Mouse (Mus musculus) liver, embryonic 12.5 days (tissue): ENCODE measurements around the gene Foxp1. TPM values are rescaled to one million over a fixed set of nuclear protein-coding genes. Genes with fewer than 3 reads are reported as not detected.

Source experiments
- ATAC-seq: fragments of 200-750 bp; cut with Nextera tagmentation; 2 replicates; pipeline ENCODE4 v1.8.0; 2017; ENCODE audit warnings: moderate number of reproducible peaks, mild to moderate bottlenecking, moderate library complexity
- H3K27ac ChIP-seq: fragments of 300-500 bp; sonication (generic); 2 replicates; pipeline ENCODE4 v1.5.1; 2016; ENCODE audit warnings: mild to moderate bottlenecking
- H3K27me3 ChIP-seq: fragments of 300-500 bp; sonication (generic); replicated peaks from 2 replicates; pipeline ENCODE4 v1.6.1; 2016; ENCODE audit warnings: mild to moderate bottlenecking, moderate library complexity
- H3K36me3 ChIP-seq: fragments of 300-500 bp; sonication (generic); 2 replicates; pipeline ENCODE4 v1.6.1; 2016; ENCODE audit warnings: mild to moderate bottlenecking, moderate library complexity
- H3K4me1 ChIP-seq: fragments of 300-500 bp; sonication (generic); 2 replicates; pipeline ENCODE4 v1.6.1; 2016
- H3K4me2 ChIP-seq: fragments of 300-500 bp; sonication (generic); 2 replicates; pipeline ENCODE4 v1.6.1; 2016; ENCODE audit warnings: mild to moderate bottlenecking, moderate library complexity
- H3K4me3 ChIP-seq: fragments of 300-500 bp; sonication (generic); 2 replicates; pipeline ENCODE4 v1.5.1; 2016; ENCODE audit warnings: mild to moderate bottlenecking, moderate library complexity
- H3K9ac ChIP-seq: fragments of 300-500 bp; sonication (generic); 2 replicates; pipeline ENCODE4 v1.6.1; 2016; ENCODE audit warnings: mild to moderate bottlenecking, moderate library complexity
- H3K9me3 ChIP-seq: fragments of 300-500 bp; sonication (generic); replicated peaks from 2 replicates; pipeline ENCODE4 v1.6.1; 2016; ENCODE audit warnings: mild to moderate bottlenecking, moderate library complexity
- WGBS: fragments of 180-500 bp; shearing (Covaris S2); methylation state at CpG from one replicate; pipeline ENCODE4 v1.1.7; 2016; ENCODE audit not compliant: insufficient replicate concordance; 5-methylcytosine and 5-hydroxymethylcytosine counted together
- polyA plus RNA-seq: library from polyadenylated mRNA; unstranded; fragments of >200 nt; fragmentation: Nextera tagmentation; extraction: Ambion mirVana; gene quantifications from 2 replicates; pipeline ENCODE4 v1.2.1, GENCODE M21; 2016

Foxp1 gene
- polyA plus RNA-seq, 1 experiment from 2014 or later: 25.5 TPM

GRCm38 (mm10) chr6:99187914-99188313, 334.6 kb downstream of the Foxp1 start:
- Histone ChIP-seq H3K9me3 (no peaks in the 10 kb centered on the region), H3K4me2 (no peak overlapping the region), H3K36me3 (no peaks in the 10 kb centered on the region), H3K4me1 (peaks cover 25% of the 10 kb centered on the region), H3K27me3 (no peaks in the 10 kb centered on the region), H3K27ac (no peak overlapping the region), H3K4me3 (no peak overlapping the region), H3K9ac (no peak overlapping the region)
- no peak for ATAC-seq
- 44% methylated on average over 3 of the region's 3 CpGs for WGBS

GRCm38 (mm10) chr6:99187415-99187814, 335.1 kb downstream of the Foxp1 start:
- Histone ChIP-seq H3K9me3 (no peaks in the 10 kb centered on the region), H3K27me3 (no peaks in the 10 kb centered on the region), H3K27ac (no peak overlapping the region), H3K36me3 (no peaks in the 10 kb centered on the region), H3K4me3 (no peak overlapping the region), H3K4me1 (peaks cover 25% of the 10 kb centered on the region), H3K4me2 (no peak overlapping the region), H3K9ac (no peak overlapping the region)
- no peak for ATAC-seq
- 49% methylated on average over 2 of the region's 2 CpGs for WGBS

GRCm38 (mm10) chr6:99186569-99186968, 336.0 kb downstream of the Foxp1 start:
- no peaks in the 10 kb centered on the region for H3K27me3 ChIP-seq
- no peak overlapping the region for H3K27ac ChIP-seq
- WGBS: 70% methylated on average over 7 of the region's 7 CpGs
- H3K4me1 ChIP-seq: peaks cover 22% of the 10 kb centered on the region
- no peak overlapping the region for H3K4me2 ChIP-seq
- no peak overlapping the region for H3K4me3 ChIP-seq
- H3K9ac ChIP-seq: no peak overlapping the region
- H3K9me3 ChIP-seq: no peaks in the 10 kb centered on the region
- no peak for ATAC-seq
- H3K36me3 ChIP-seq: no peaks in the 10 kb centered on the region

GRCm38 (mm10) chr6:99185797-99186196, 336.7 kb downstream of the Foxp1 start:
- WGBS: 47% methylated on average over 2 of the region's 2 CpGs
- Histone ChIP-seq H3K4me3 (no peak overlapping the region), H3K4me1 (peaks cover 16% of the 10 kb centered on the region), H3K36me3 (no peaks in the 10 kb centered on the region), H3K27me3 (no peaks in the 10 kb centered on the region), H3K4me2 (no peak overlapping the region), H3K9me3 (no peaks in the 10 kb centered on the region), H3K9ac (no peak overlapping the region), H3K27ac (no peak overlapping the region)
- 0 out of 2 replicates have a peak, but pooled peaks have one; percentile 27 for ATAC-seq

GRCm38 (mm10) chr6:99184051-99184450, 338.5 kb downstream of the Foxp1 start:
- peaks cover 16% of the 10 kb centered on the region for H3K4me1 ChIP-seq
- no peak overlapping the region for H3K4me2 ChIP-seq
- WGBS: 71% methylated on average over 5 of the region's 5 CpGs
- H3K4me3 ChIP-seq: no peak overlapping the region
- no peaks in the 10 kb centered on the region for H3K27me3 ChIP-seq
- no peaks in the 10 kb centered on the region for H3K36me3 ChIP-seq
- no peak overlapping the region for H3K27ac ChIP-seq
- ATAC-seq: no peak
- no peak overlapping the region for H3K9ac ChIP-seq
- H3K9me3 ChIP-seq: no peaks in the 10 kb centered on the region

- H3K27ac ChIP-seq: no peak overlapping the region
- no peak overlapping the region for H3K4me3 ChIP-seq
- H3K9me3 ChIP-seq: no peaks in the 10 kb centered on the region
- H3K9ac ChIP-seq: no peak overlapping the region
- no peak overlapping the region for H3K4me2 ChIP-seq
- no peak for ATAC-seq
- H3K36me3 ChIP-seq: no peaks in the 10 kb centered on the region
- no peaks in the 10 kb centered on the region for H3K27me3 ChIP-seq
- 70% methylated on average over 4 of the region's 4 CpGs for WGBS
- peaks cover 11% of the 10 kb centered on the region for H3K4me1 ChIP-seq
Measured at GRCm38 (mm10) chr6:99182777-99183176, 339.7 kb downstream of the Foxp1 start.

- Histone ChIP-seq H3K4me1 (peaks cover 34% of the 10 kb centered on the region), H3K4me2 (no peak overlapping the region), H3K9ac (no peak overlapping the region), H3K27me3 (no peaks in the 10 kb centered on the region), H3K27ac (no peak overlapping the region), H3K4me3 (no peak overlapping the region), H3K9me3 (no peaks in the 10 kb centered on the region), H3K36me3 (no peaks in the 10 kb centered on the region)
- no peak for ATAC-seq
- WGBS: 69% methylated on average over 3 of the region's 3 CpGs
Measured at GRCm38 (mm10) chr6:99176216-99176615, 346.3 kb downstream of the Foxp1 start.

- 56% methylated on average over 5 of the region's 5 CpGs for WGBS
- ATAC-seq: no peak
Measured at GRCm38 (mm10) chr6:99175377-99175776, 347.1 kb downstream of the Foxp1 start.

GRCm38 (mm10) chr6:99173902-99174210, 348.7 kb downstream of the Foxp1 start:
- no peak overlapping the region for H3K4me2 ChIP-seq
- H3K4me3 ChIP-seq: no peak overlapping the region
- H3K9ac ChIP-seq: no peak overlapping the region
- no peak for ATAC-seq
- H3K27me3 ChIP-seq: no peaks in the 10 kb centered on the region
- no peaks in the 10 kb centered on the region for H3K36me3 ChIP-seq
- 56% methylated on average over 2 of the region's 2 CpGs for WGBS
- H3K9me3 ChIP-seq: no peaks in the 10 kb centered on the region
- H3K4me1 ChIP-seq: peaks cover 35% of the 10 kb centered on the region
- peak overlapping the region; percentile 68 for H3K27ac ChIP-seq

More at GRCm38 (mm10) chr6:99175377-99175776, 347.1 kb downstream of the Foxp1 start:
- Histone ChIP-seq H3K4me1 (peaks cover 35% of the 10 kb centered on the region), H3K27ac (no peak overlapping the region), H3K4me2 (no peak overlapping the region), H3K27me3 (no peaks in the 10 kb centered on the region), H3K36me3 (no peaks in the 10 kb centered on the region), H3K4me3 (no peak overlapping the region), H3K9me3 (no peaks in the 10 kb centered on the region), H3K9ac (no peak overlapping the region)

- Histone ChIP-seq H3K9ac (no peak overlapping the region), H3K36me3 (no peaks in the 10 kb centered on the region), H3K4me2 (peak overlapping the region; percentile 35), H3K4me1 (peaks cover 35% of the 10 kb centered on the region), H3K9me3 (no peaks in the 10 kb centered on the region), H3K4me3 (peak overlapping the region; percentile 13; the same call in 1 of the 2 replicates), H3K27me3 (no peaks in the 10 kb centered on the region), H3K27ac (peak overlapping the region; percentile 68)
- no peak for ATAC-seq
- WGBS: 49% methylated on average over 14 of the region's 14 CpGs
Measured at GRCm38 (mm10) chr6:99173066-99173901, 349.2 kb downstream of the Foxp1 start.

- H3K27me3 ChIP-seq: no peaks in the 10 kb centered on the region
- 54% methylated on average over 6 of the region's 6 CpGs for WGBS
- no peak overlapping the region for H3K4me3 ChIP-seq
- peak overlapping the region; percentile 68; the same call in 1 of the 2 replicates for H3K27ac ChIP-seq
- H3K9ac ChIP-seq: no peak overlapping the region
- H3K4me2 ChIP-seq: peak overlapping the region; percentile 35; the same call in 1 of the 2 replicates
- H3K36me3 ChIP-seq: no peaks in the 10 kb centered on the region
- peaks cover 35% of the 10 kb centered on the region for H3K4me1 ChIP-seq
- no peak for ATAC-seq
- H3K9me3 ChIP-seq: no peaks in the 10 kb centered on the region
Measured at GRCm38 (mm10) chr6:99172589-99172986, 349.9 kb downstream of the Foxp1 start.

GRCm38 (mm10) chr6:99171901-99172588, 350.5 kb downstream of the Foxp1 start:
- no peaks in the 10 kb centered on the region for H3K9me3 ChIP-seq
- no peak overlapping the region for H3K9ac ChIP-seq
- WGBS: 58% methylated on average over 8 of the region's 8 CpGs
- no peak for ATAC-seq
- H3K36me3 ChIP-seq: no peaks in the 10 kb centered on the region
- H3K27ac ChIP-seq: peak overlapping the region; percentile 38; the same call in 1 of the 2 replicates
- no peaks in the 10 kb centered on the region for H3K27me3 ChIP-seq
- H3K4me2 ChIP-seq: peak overlapping the region; percentile 35; the same call in 1 of the 2 replicates
- peaks cover 38% of the 10 kb centered on the region for H3K4me1 ChIP-seq
- no peak overlapping the region for H3K4me3 ChIP-seq
